Mouse (Mus musculus): ENCODE measurements around the gene A630095E13Rik.
A peak's percentile ranks its signal among the peaks of the same experiment; 100 is the strongest.
"Not testable (repeated sequence)": the region's sequence is repeated elsewhere in the genome, so short reads cannot be mapped to it uniquely, and the experiment has no call there.

Gene A630095E13Rik

DNA sequence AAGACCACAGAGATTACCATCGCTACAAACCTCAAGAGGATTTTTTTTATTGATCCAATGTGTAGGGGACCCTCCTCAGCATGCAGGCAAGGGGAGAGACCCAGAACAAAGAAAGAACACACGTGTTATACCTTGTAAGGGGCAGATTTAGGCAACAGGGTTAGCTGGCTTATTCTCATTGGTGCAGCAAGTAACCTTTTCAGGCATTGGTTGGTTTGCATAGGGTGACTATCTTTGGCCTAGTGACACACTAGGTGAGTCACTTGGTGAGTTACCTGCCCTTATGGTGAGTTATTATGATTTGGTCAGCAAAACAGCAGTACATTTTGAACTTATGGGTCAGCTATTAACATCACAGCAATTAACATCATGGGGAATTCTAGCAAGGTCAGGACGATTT, at the start of gene A630095E13Rik:
TSS of gene A630095E13Rik (minus strand) at position 101 of the 400 bp plus-strand sequence.
- not testable (repeated sequence) for DNase-seq (ENCODE audit: low spot score)

- DNase-seq (ENCODE audit: low spot score), result no peak
Measured at GRCm38 (mm10) chr9:36692920-36693319, 49.7 kb upstream of the A630095E13Rik start, which contains the start of gene Acrv1. Gene Acrv1, plus strand, starts transcription at chr9:36693220.

- peak; percentile 54 for DNase-seq (ENCODE audit: low spot score)
Measured at GRCm38 (mm10) chr9:36687329-36687728, 44.2 kb upstream of the A630095E13Rik start.

DNA sequence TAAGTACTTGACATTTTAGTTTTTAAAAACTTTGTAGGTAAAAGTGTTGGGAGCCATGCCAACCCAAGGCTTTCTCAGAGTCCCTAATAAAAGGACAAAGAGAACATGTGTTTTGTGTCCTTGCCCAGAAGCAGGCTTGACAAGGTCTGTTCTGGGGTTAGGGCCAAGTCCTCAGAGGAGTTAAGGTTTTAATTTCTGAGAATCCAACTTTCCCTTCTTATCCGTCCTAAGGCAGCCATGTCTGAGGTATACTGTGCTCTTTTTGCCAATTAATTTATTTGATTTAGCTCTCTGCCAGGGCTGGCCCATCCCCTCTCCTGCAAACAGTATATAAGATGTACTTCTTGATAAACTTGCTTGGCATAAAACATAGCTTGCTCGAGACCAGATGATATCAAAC, 38.2 kb upstream of the A630095E13Rik start:
- DNase-seq (ENCODE audit: low spot score), result no peak
